Mouse (Mus musculus): ENCODE results near the gene Inca1.

DNA sequence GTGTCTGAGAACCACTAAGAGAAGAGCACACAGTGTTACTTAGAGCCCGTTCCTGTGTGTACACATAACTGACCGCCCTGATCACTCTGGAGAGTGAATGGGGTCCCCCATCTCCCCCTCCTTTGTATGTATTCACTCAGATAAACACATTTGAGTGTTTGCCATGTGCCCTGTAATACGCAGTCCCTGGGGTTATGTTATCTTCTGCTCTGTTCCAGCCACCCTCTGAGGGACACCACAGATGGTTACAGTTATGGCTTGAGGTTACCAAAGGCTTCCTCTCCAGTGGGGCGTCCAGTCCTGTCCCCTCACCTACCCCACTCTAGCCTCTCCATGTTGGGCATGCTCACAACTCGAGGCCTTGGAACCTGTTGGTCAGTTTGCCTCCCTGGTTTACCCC, 27.4 kb upstream of the Inca1 start:
- TF ChIP-seq CTCF (conservative IDR thresholded peaks at IDR 0.05; ENCODE audit: insufficient read depth, insufficient read length, low read depth, low read length), result no peak
- no peak for TF ChIP-seq POLR2A (IDR thresholded peaks at IDR 0.05; ENCODE audit: low read depth, low read length)
